Mouse (Mus musculus) embryonic facial prominence, embryonic 10.5 days (tissue): ENCODE measurements around the gene Cdip1. TPM values are rescaled to one million over a fixed set of nuclear protein-coding genes. Genes with fewer than 3 reads are reported as not detected.
A peak's percentile ranks its signal among the peaks of the same experiment; 100 is the strongest.
"Not testable (repeated sequence)": the region's sequence is repeated elsewhere in the genome, so short reads cannot be mapped to it uniquely, and the experiment has no call there.

Source experiments
- DNase-seq: peaks from one replicate; pipeline ENCODE4 v3.0.0-alpha.2; 2017; ENCODE audit warnings: low spot score
- H3K27ac ChIP-seq: fragments of 300-500 bp; sonication (generic); replicated peaks from 2 replicates; pipeline ENCODE4 v1.5.1; 2016; ENCODE audit warnings: mild to moderate bottlenecking
- H3K27me3 ChIP-seq: fragments of 300-500 bp; sonication (generic); replicated peaks from 2 replicates; pipeline ENCODE4 v1.6.1; 2016; ENCODE audit warnings: low read depth, mild to moderate bottlenecking; ENCODE audit not compliant: poor library complexity, severe bottlenecking
- H3K36me3 ChIP-seq: fragments of 300-500 bp; sonication (generic); replicated peaks from 2 replicates; pipeline ENCODE4 v1.6.1; 2016; ENCODE audit warnings: mild to moderate bottlenecking, moderate library complexity
- H3K4me1 ChIP-seq: fragments of 300-500 bp; sonication (generic); 2 replicates; pipeline ENCODE4 v1.6.1; 2016
- H3K4me3 ChIP-seq: fragments of 300-500 bp; sonication (generic); 2 replicates; pipeline ENCODE4 v1.5.1; 2016; ENCODE audit warnings: mild to moderate bottlenecking, moderate library complexity
- H3K9me3 ChIP-seq: fragments of 300-500 bp; sonication (generic); 2 replicates; pipeline ENCODE4 v1.6.1; 2016; ENCODE audit warnings: mild to moderate bottlenecking
- WGBS: fragments of 180-500 bp; shearing (Covaris S2); methylation state at CpG from one replicate; pipeline ENCODE4 v1.1.7; 2016; 5-methylcytosine and 5-hydroxymethylcytosine counted together
- polyA plus RNA-seq: library from polyadenylated mRNA; unstranded; fragments of >200 nt; fragmentation: Nextera tagmentation; extraction: Ambion mirVana; gene quantifications from 2 replicates; pipeline ENCODE4 v1.2.1, GENCODE M21; 2016

The Cdip1 gene
- polyA plus RNA-seq, 1 experiment from 2014 or later, result 112 TPM

DNA sequence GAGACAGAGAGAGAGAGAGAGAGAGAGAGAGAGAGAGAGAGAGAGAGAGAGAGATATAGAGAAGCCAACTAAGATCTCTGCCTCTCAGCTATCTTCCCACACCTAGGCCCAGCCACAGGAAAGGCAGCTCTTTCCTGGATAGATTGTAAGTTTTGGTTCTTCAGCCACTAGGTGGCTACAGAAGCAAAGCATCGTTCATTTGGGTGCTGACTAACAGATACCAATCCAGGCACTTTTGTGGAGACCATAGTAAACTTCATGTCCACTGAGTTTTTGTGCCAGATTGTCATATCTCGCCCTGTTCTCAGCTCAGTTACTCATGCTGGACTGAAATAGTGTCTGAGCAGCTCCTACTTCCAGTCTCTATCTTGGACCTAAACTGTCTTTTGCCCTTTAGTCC, 26.8 kb downstream of the Cdip1 start:
- Histone ChIP-seq H3K4me1 (no peaks in the 10 kb centered on the region), H3K27ac (no peak overlapping the region), H3K9me3 (no peaks in the 10 kb centered on the region), H3K4me3 (no peak overlapping the region), H3K27me3 (no peaks in the 10 kb centered on the region), H3K36me3 (peaks cover 59% of the 10 kb centered on the region)
- 47% methylated on average over 2 of the region's 2 CpGs for WGBS
- DNase-seq, result no peak

DNA sequence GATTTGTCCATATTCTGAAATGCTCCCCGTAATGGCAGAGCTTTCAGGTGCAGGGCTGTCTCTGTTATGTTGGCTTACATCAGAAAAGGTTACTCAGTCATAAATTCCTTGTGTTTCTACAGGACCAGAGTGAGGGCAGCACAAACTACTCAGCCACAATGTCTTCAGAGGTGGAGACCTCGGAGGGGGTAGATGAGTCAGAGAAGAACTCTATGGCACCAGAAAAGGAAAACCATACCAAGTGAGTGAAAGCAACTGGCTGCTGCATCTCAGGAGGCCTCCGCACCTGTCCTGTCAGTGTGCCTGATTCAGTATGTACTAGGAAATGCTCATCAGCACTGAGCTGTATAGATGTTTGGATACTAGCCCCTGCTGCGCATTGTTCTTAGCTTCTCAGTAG, 27.7 kb downstream of the Cdip1 start:
- no peak overlapping the region for H3K4me3 ChIP-seq
- DNase-seq, result no peak
- H3K27ac ChIP-seq, result no peak overlapping the region
- WGBS, result 95% methylated on average over 4 of the region's 4 CpGs
- no peaks in the 10 kb centered on the region for H3K27me3 ChIP-seq
- H3K36me3 ChIP-seq, result peaks cover 51% of the 10 kb centered on the region
- no peaks in the 10 kb centered on the region for H3K9me3 ChIP-seq
- 0 out of 2 replicates have a peak, but pooled peaks cover 1% of the 10 kb centered on the region for H3K4me1 ChIP-seq

DNA sequence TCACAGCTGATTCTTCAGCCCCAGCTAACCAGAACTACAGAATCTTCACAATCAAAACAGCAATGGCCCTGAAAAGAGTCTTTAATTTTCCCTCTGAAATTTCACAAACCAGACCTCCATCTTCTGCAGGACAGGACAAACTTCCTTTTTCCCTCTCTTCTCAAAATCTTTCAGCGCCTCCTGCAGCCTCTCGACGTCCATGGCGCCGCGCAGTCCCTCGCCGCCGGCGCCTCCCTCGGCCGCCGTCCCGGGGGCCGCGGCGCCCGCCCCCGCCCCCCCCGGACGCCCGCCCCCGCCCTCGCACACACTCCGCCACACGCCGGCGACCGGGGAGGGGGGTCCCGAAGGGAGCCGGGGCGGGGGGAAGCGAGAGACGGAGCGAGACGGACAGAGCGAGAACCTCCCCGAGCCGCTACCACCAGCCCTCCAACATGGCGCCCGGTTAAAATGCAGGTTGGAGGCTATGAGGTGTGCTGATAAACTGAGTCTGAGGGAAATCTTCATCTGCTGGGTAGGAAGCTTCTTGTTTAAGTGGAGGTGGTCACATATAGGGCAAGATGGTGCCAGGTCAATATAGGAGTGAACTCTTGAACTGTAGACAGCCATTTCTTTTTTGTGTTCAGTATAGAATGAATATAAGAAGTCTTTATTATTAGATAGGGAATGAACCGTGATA, 33.3 kb downstream of the Cdip1 start:
- Histone ChIP-seq H3K27ac (peak overlapping the region; percentile 84), H3K4me3 (peak overlapping the region; percentile 55)
- not testable (repeated sequence) for H3K27me3 ChIP-seq, H3K4me1 ChIP-seq, H3K9me3 ChIP-seq, H3K36me3 ChIP-seq
- DNase-seq, result peak; percentile 33
- 4% methylated on average over 42 of the region's 42 CpGs for WGBS

DNA sequence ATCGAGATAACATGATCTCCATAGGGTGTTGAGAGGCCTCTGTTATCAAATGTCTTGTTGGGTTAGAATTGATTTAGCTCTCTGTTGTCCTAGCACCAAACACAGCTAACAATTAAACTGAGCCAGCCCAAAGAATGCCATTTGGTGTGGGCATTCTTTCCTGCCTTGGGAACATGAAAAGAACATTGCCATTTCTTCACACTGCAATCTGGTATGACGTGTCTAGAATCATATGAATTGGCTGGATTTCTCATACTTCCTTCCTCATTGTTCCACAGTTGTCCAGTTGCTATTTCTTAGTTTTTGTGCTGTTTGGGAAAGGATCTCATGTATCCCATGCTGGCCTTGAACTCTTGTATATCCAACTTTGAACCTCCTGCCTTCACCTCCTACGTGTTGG, 36.0 kb downstream of the Cdip1 start:
- Histone ChIP-seq H3K27me3 (no peaks in the 10 kb centered on the region), H3K4me3 (no peak overlapping the region), H3K9me3 (peaks cover 5% of the 10 kb centered on the region; the same call in 1 of the 2 replicates), H3K36me3 (peaks cover 15% of the 10 kb centered on the region), H3K27ac (no peak overlapping the region), H3K4me1 (0 out of 2 replicates have a peak, but pooled peaks cover 6% of the 10 kb centered on the region)
- 94% methylated on average over 3 of the region's 3 CpGs for WGBS
- DNase-seq, result no peak

DNA sequence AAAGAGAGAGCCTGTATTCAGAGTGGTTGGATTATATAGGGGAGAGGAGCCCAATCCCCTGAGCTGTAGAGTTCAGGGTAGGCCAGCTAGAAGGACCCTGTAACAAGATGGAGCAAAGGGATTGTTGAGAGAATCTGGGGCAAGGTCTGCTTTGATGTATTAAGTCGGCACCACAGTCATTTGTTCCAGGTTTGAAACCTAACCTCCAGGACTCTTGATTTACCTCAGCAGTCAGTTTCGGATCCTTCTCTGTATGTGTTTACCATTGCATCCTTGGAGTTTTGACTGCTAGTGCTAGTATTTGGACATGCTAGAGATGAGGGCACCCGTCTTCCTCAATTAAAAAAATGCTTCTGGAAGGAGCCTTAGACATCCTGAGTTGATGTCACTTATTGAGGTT, 37.9 kb downstream of the Cdip1 start:
- 91% methylated on average over 3 of the region's 3 CpGs for WGBS

DNA sequence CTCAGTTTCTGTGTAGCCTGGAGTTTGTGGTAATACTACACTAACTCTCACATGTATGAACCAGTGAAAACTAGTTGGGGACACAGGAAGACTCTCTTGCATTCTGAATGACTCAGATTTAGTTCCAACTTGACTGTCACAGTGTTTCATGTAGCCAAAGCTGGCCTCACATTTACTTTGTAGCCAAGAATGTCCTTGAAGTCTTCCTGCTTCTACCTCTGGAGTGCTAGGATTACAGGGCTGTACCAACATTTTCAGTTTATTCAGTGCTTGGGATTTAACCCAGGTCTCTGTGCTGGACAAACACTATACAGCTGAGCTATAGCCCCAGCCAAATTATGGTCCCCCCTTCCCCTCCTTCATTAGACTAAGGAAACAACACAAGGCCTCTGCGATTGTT, 47.9 kb downstream of the Cdip1 start:
- peaks cover 31% of the 10 kb centered on the region for H3K36me3 ChIP-seq
- DNase-seq, result no peak
- H3K9me3 ChIP-seq, result peaks cover 6% of the 10 kb centered on the region
- 93% methylated on average over 1 of the region's 1 CpGs for WGBS
- H3K4me3 ChIP-seq, result no peak overlapping the region
- H3K4me1 ChIP-seq, result no peaks in the 10 kb centered on the region
- no peak overlapping the region for H3K27ac ChIP-seq
- no peaks in the 10 kb centered on the region for H3K27me3 ChIP-seq

More for the DNA sequence above, 37.9 kb downstream of the Cdip1 start:
- no peak overlapping the region for H3K4me3 ChIP-seq
- H3K4me1 ChIP-seq, result 0 out of 2 replicates have a peak, but pooled peaks cover 2% of the 10 kb centered on the region
- no peak for DNase-seq
- H3K36me3 ChIP-seq, result peaks cover 15% of the 10 kb centered on the region
- H3K27ac ChIP-seq, result no peak overlapping the region
- H3K27me3 ChIP-seq, result no peaks in the 10 kb centered on the region
- peaks cover 5% of the 10 kb centered on the region; the same call in 1 of the 2 replicates for H3K9me3 ChIP-seq

DNA sequence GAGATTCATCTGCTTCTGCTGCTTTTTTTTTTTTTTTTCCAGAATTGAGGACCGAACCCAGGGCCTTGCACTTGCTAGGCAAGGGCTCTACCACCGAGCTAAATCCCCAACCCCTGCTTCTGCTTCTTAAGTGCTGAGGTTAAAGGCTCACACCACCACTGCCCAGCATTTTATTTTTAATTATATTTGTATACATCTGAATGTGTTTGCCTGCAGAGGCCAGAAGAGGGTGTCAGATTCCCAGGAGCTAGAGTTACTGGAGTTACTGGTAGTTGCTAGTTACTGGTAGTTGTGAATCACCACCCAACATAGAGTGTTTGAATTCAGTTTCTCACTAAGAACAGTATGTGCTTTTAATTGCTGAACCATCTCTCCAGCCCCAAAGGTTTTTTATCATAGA, 50.1 kb downstream of the Cdip1 start:
- Histone ChIP-seq H3K27me3 (no peaks in the 10 kb centered on the region), H3K4me1 (no peaks in the 10 kb centered on the region), H3K36me3 (peaks cover 38% of the 10 kb centered on the region), H3K4me3 (no peak overlapping the region), H3K27ac (no peak overlapping the region), H3K9me3 (peaks cover 6% of the 10 kb centered on the region)
- DNase-seq, result no peak
- WGBS, result 93% methylated on average over 2 of the region's 2 CpGs

DNA sequence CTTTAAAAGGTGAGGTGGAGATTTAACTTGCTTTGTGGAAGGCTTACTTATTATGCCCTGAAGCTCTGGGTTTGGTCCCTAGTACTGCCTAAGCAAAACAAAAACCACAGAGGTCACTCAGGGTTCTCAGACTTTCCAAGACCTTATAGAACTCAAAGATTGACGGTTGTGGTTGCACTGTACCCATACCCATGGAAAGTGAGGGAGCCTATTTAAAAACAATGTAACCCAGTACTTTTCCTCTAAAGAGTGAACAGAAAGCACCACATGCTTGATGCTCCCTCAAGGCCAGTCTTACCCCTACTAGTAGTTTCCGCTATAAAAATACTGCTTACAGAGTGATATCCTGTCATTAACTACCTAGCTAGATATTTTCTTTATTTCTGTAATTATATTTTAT, 53.8 kb downstream of the Cdip1 start:
- no peaks in the 10 kb centered on the region for H3K9me3 ChIP-seq
- WGBS, result 85% methylated on average over 2 of the region's 2 CpGs
- peaks cover 24% of the 10 kb centered on the region; the same call in 1 of the 2 replicates for H3K36me3 ChIP-seq
- H3K4me3 ChIP-seq, result no peak overlapping the region
- no peak overlapping the region for H3K27ac ChIP-seq
- H3K4me1 ChIP-seq, result no peaks in the 10 kb centered on the region
- no peaks in the 10 kb centered on the region for H3K27me3 ChIP-seq
- no peak for DNase-seq

DNA sequence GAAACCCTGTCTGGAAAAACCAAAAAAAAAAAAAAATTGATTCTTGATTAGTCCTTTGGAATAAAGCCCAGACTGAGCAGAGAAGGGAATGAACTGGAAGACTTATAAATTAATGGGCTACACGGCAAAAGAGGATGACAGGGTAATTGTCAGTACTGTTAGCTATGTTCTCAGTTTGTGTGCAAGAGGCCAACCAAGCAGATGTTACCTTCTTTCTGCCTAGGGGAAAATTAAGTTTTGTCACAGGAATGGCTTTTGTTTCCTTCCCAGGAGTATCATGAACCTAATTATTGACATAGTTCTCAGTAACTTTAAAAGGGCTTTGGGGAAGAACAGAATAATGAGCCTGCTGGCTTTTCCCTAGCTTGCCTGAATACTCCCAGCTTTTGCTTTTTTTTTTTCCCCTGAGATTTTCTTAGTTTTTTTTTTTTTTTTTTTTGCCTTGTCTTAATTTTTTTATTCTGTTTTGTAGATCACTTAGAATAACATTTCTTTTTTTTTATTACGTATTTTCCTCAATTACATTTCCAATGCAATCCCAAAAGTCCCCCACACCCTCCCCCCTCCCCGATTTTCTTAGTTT, 59.2 kb downstream of the Cdip1 start:
- DNase-seq, result no peak
- peaks cover 17% of the 10 kb centered on the region for H3K4me1 ChIP-seq
- 84% methylated on average over 3 of the region's 3 CpGs for WGBS
- no peak overlapping the region for H3K27ac ChIP-seq
- no peaks in the 10 kb centered on the region for H3K27me3 ChIP-seq
- H3K4me3 ChIP-seq, result no peak overlapping the region
- no peaks in the 10 kb centered on the region for H3K9me3 ChIP-seq
- H3K36me3 ChIP-seq, result peaks cover 18% of the 10 kb centered on the region; the same call in 1 of the 2 replicates

DNA sequence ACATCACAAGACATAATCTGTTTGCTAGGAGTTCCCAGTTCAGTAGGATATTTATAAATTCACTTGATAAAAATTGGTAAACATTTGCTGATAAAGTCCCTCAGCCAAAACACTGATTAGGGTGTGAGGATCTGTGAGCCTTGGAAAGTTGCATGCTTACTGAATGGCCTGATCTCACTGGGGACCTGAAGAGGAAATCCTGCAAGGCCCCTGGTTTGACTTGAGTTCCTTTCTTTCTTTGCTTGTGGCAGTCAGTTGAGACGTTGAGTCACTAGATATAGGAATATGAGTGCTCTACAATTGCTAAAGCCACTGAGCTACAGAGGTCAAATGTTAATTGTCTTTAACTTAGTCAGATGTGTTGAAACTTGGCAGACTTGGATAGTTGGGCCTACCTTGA, 62.1 kb downstream of the Cdip1 start:
- 48% methylated on average over 1 of the region's 1 CpGs for WGBS
- no peak for DNase-seq
- Histone ChIP-seq H3K27me3 (no peaks in the 10 kb centered on the region), H3K4me1 (peaks cover 17% of the 10 kb centered on the region), H3K27ac (no peak overlapping the region), H3K36me3 (peaks cover 8% of the 10 kb centered on the region; the same call in 1 of the 2 replicates), H3K4me3 (no peak overlapping the region), H3K9me3 (no peaks in the 10 kb centered on the region)

DNA sequence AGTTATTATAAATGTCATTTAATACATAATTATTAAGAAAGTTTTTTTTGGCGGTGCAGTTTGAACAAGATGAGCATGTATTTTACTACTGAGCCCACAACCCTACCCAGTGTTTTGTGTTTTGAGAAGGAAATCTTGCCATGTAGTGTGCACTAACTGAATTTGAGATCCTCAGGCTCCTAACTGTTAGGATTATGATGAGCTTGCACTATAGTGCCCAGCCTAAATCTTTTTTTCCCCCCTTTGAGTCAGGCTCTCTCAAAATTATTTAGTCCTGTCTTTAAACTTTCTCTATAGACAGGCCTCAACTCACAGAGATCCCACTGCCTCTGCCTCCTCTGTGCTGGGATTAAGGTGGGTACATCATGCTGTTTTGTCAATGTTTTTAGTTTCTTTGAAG, 62.6 kb downstream of the Cdip1 start:
- Histone ChIP-seq H3K27me3 (no peaks in the 10 kb centered on the region), H3K4me3 (peak overlapping the region; percentile 78), H3K4me1 (peaks cover 17% of the 10 kb centered on the region), H3K9me3 (no peaks in the 10 kb centered on the region), H3K27ac (no peak overlapping the region), H3K36me3 (peaks cover 8% of the 10 kb centered on the region; the same call in 1 of the 2 replicates)
- no peak for DNase-seq
- 98% methylated on average over 1 of the region's 1 CpGs for WGBS

DNA sequence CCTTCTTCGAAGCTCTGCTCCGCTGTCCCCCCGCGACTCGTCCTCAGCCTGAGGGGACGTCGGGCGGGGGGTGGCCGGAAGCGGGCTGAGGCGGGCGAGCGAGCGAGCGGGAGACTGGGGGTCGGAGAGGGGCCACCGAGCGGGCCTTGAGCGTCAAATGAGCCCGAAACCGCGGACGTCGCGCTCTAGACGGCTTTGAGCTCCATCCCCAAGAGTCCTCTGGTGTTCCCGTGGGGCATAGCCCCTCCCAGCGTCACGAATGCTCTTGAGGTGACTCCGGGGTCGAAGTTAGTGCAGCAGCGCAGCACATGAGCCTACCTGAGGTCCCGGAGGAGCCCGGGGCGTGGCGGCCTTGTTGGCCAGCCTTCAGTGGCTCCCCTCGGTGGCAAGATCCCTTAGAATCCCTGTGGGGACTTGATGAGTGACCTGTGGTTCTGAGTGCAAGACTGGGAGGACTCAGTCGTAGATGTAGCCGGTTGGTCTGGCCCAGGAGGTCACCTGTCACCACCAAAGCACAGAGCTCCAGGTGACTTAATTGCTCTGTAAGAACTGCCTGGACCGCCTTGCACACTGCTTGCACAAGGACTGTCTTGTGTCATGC, 63.5 kb downstream of the Cdip1 start:
- under 1% methylated on average over 40 of the region's 40 CpGs for WGBS
- DNase-seq, result no peak
- H3K27me3 ChIP-seq, result no peaks in the 10 kb centered on the region
- H3K27ac ChIP-seq, result peak overlapping the region; percentile 88
- H3K9me3 ChIP-seq, result no peaks in the 10 kb centered on the region
- peaks cover 17% of the 10 kb centered on the region for H3K4me1 ChIP-seq
- H3K4me3 ChIP-seq, result peak overlapping the region; percentile 78
- H3K36me3 ChIP-seq, result peaks cover 8% of the 10 kb centered on the region; the same call in 1 of the 2 replicates
